Mouse (Mus musculus): ENCODE data around the gene Ska3. TPM values are rescaled to one million over a fixed set of nuclear protein-coding genes. Genes with fewer than 3 reads are reported as not detected.
A peak's percentile ranks its signal among the peaks of the same experiment; 100 is the strongest.

The Ska3 gene
- polyA plus RNA-seq, 1 experiment from 2014 or later = 26.9 TPM

- ATAC-seq (ENCODE audit: insufficient number of reproducible peaks, low FRiP score, low TSS enrichment, low read depth) = no peak
- WGBS = 92% methylated on average over 3 of the region's 3 CpGs
- H3K4me1 ChIP-seq = no peaks in the 10 kb centered on the region
- H3K4me2 ChIP-seq = no peak overlapping the region
- H3K9me3 ChIP-seq = no peaks in the 10 kb centered on the region
- no peak overlapping the region for H3K9ac ChIP-seq
- H3K36me3 ChIP-seq = peaks cover 41% of the 10 kb centered on the region
- no peak overlapping the region for H3K27ac ChIP-seq
- H3K4me3 ChIP-seq = no peak overlapping the region
- no peaks in the 10 kb centered on the region for H3K27me3 ChIP-seq
These were observed 18.6 kb upstream of the Ska3 start for GRCm38 (mm10) chr14:57844535-57844934.

DNA sequence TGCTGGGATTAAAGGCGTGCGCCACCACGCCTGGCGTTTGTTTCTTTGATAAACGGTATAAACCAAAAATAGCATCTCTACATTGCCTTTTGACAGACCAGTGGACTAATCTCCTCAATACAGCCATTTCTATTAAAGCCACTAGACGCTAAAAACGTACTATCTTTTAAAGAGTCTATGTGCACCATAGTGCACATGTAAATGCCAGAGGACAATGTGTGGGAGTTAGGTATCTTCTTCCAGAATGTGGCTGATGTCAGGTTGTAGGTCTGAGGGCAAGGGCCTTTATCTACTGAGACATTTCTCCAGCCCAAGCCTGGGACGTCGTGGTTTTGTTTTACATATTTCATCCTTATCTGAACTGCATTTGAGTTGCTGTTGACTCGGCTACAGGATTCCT is 9.2 kb upstream of the Ska3 start:
- 93% methylated on average over 10 of the region's 10 CpGs for WGBS
- Histone ChIP-seq H3K27me3 (no peaks in the 10 kb centered on the region), H3K9ac (no peak overlapping the region), H3K9me3 (no peaks in the 10 kb centered on the region), H3K4me3 (no peak overlapping the region), H3K4me2 (no peak overlapping the region), H3K27ac (no peak overlapping the region), H3K36me3 (peaks cover 45% of the 10 kb centered on the region), H3K4me1 (no peaks in the 10 kb centered on the region)
- ATAC-seq (ENCODE audit: insufficient number of reproducible peaks, low FRiP score, low TSS enrichment, low read depth) = no peak

GRCm38 (mm10) chr14:57833526-57833925 is 7.5 kb upstream of the Ska3 start:
- no peak overlapping the region for H3K4me2 ChIP-seq
- peaks cover 38% of the 10 kb centered on the region for H3K36me3 ChIP-seq
- ATAC-seq (ENCODE audit: insufficient number of reproducible peaks, low FRiP score, low TSS enrichment, low read depth) = no peak
- H3K9me3 ChIP-seq = no peaks in the 10 kb centered on the region
- no peak overlapping the region for H3K4me3 ChIP-seq
- H3K4me1 ChIP-seq = no peaks in the 10 kb centered on the region
- no peak overlapping the region for H3K27ac ChIP-seq
- no peak overlapping the region for H3K9ac ChIP-seq
- H3K27me3 ChIP-seq = no peaks in the 10 kb centered on the region
- 85% methylated on average over 2 of the region's 2 CpGs for WGBS

DNA sequence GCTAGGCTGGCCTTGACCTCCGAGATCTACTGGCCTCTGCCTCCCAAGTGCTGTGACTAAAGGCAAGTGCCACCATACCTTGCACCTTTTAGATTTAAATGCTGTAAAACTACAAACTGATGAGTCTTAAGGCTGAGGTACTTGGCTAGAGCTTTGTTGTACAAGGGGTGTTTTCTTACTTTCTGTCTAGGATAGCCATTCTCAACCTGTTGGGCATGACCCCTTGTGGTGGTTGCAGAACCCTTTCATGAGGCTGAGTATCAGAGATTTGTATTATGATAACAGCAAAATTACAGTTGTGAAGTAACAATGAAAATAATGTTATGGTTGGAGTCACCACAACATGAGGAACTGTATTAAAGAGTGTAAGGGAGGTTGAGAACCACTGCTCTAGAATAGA is 1.3 kb upstream of the Ska3 start:
- no peak for ATAC-seq (ENCODE audit: insufficient number of reproducible peaks, low FRiP score, low TSS enrichment, low read depth)
- WGBS = 64% methylated on average over 1 of the region's 1 CpGs
- H3K4me1 ChIP-seq = peaks cover 14% of the 10 kb centered on the region
- H3K9ac ChIP-seq = 0 out of 2 replicates have a peak overlapping the region, but pooled peaks have one; percentile 93
- H3K27ac ChIP-seq = peak overlapping the region; percentile 95; the same call in 1 of the 2 replicates
- H3K4me2 ChIP-seq = peak overlapping the region; percentile 81
- no peaks in the 10 kb centered on the region for H3K27me3 ChIP-seq
- H3K36me3 ChIP-seq = 0 out of 2 replicates have a peak, but pooled peaks cover 8% of the 10 kb centered on the region
- H3K9me3 ChIP-seq = no peaks in the 10 kb centered on the region
- H3K4me3 ChIP-seq = peak overlapping the region; percentile 92

DNA sequence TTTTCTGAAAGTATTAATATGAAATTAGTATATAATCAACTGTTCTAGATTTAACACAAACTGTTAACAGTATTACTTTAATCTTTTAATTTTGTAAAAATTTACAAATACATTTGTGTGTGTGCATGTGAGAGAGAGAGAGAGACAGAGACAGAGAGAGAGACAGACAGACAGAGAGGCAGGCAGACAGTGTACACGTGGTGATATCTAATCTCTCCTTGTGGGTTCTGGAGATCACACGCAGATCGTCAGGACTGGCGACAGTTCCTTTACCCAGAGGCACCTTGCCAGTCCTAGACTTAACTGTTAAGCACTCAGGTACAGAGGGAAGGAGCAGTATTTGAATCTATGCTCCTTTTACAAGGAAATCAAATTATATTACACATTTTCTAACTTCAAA is 5.1 kb downstream of the Ska3 start:
- Histone ChIP-seq H3K9me3 (no peaks in the 10 kb centered on the region), H3K4me3 (no peak overlapping the region), H3K27me3 (no peaks in the 10 kb centered on the region), H3K4me1 (0 out of 2 replicates have a peak, but pooled peaks cover 5% of the 10 kb centered on the region), H3K36me3 (peaks cover 44% of the 10 kb centered on the region), H3K27ac (no peak overlapping the region), H3K4me2 (no peak overlapping the region), H3K9ac (no peak overlapping the region)
- 89% methylated on average over 4 of the region's 4 CpGs for WGBS
- no peak for ATAC-seq (ENCODE audit: insufficient number of reproducible peaks, low FRiP score, low TSS enrichment, low read depth)

- WGBS = 94% methylated on average over 5 of the region's 5 CpGs
- Histone ChIP-seq H3K4me2 (no peak overlapping the region), H3K9me3 (no peaks in the 10 kb centered on the region), H3K27me3 (no peaks in the 10 kb centered on the region), H3K4me1 (no peaks in the 10 kb centered on the region), H3K4me3 (no peak overlapping the region), H3K36me3 (peaks cover 70% of the 10 kb centered on the region), H3K9ac (no peak overlapping the region), H3K27ac (no peak overlapping the region)
- no peak for ATAC-seq (ENCODE audit: insufficient number of reproducible peaks, low FRiP score, low TSS enrichment, low read depth)
These were observed 14.1 kb downstream of the Ska3 start for GRCm38 (mm10) chr14:57811844-57812243.

DNA sequence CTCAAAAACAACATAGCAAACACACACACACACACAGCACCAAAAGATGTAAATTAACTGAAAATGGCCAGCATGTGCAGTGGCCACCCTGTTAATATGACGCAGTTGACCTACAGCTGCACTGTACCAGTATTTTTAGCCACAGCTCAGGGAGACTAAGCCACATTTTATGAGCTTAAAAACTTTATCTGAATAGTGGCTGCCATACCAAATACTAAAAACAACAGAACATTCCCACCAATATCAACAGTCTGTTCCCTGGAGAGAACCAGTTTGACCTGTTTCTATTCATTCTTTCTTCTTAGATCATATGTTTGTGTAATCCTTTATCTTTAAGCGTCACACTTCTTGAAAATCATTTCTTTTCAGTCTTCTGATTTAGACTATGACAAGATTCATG is 15.1 kb downstream of the Ska3 start:
- WGBS = 83% methylated on average over 2 of the region's 2 CpGs
- peaks cover 72% of the 10 kb centered on the region for H3K36me3 ChIP-seq

DNA sequence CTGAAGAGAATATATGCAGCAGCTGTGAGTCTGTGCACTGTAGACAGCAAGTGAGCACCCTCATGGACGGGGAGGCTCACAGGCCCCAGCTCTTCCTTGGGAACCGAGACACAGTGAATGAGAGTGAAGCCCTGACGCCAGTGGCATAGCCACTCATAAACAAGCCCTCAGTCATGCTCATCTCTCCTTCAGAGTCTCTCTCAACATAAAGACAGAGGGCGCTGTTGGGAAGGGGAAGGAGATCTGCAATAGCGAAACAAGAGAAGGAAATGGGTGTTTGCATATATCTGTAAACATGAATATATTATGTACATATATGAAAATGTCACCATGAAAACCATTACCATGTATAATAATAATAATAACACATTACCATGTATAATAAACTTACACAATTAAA is 17.4 kb downstream of the Ska3 start:
- no peaks in the 10 kb centered on the region for H3K4me1 ChIP-seq
- H3K4me2 ChIP-seq = no peak overlapping the region
- no peak overlapping the region for H3K27ac ChIP-seq
- H3K4me3 ChIP-seq = no peak overlapping the region
- no peak overlapping the region for H3K9ac ChIP-seq
- no peak for ATAC-seq (ENCODE audit: insufficient number of reproducible peaks, low FRiP score, low TSS enrichment, low read depth)
- 79% methylated on average over 5 of the region's 5 CpGs for WGBS
- H3K36me3 ChIP-seq = peaks cover 83% of the 10 kb centered on the region
- H3K27me3 ChIP-seq = no peaks in the 10 kb centered on the region
- H3K9me3 ChIP-seq = no peaks in the 10 kb centered on the region

More for the DNA sequence above, 15.1 kb downstream of the Ska3 start:
- Histone ChIP-seq H3K27me3 (no peaks in the 10 kb centered on the region), H3K4me1 (no peaks in the 10 kb centered on the region), H3K4me3 (no peak overlapping the region), H3K9ac (no peak overlapping the region), H3K27ac (peak overlapping the region; percentile 43; the same call in 1 of the 2 replicates), H3K4me2 (no peak overlapping the region), H3K9me3 (no peaks in the 10 kb centered on the region)
- ATAC-seq (ENCODE audit: insufficient number of reproducible peaks, low FRiP score, low TSS enrichment, low read depth) = no peak

GRCm38 (mm10) chr14:57803731-57804130 is 22.3 kb downstream of the Ska3 start:
- H3K9me3 ChIP-seq = no peaks in the 10 kb centered on the region
- no peaks in the 10 kb centered on the region for H3K27me3 ChIP-seq
- H3K4me1 ChIP-seq = peaks cover 12% of the 10 kb centered on the region; the same call in 1 of the 2 replicates
- WGBS = 87% methylated on average over 4 of the region's 4 CpGs
- no peak overlapping the region for H3K9ac ChIP-seq
- no peak overlapping the region for H3K4me2 ChIP-seq
- no peak overlapping the region for H3K4me3 ChIP-seq
- H3K27ac ChIP-seq = no peak overlapping the region
- ATAC-seq (ENCODE audit: insufficient number of reproducible peaks, low FRiP score, low TSS enrichment, low read depth) = no peak
- H3K36me3 ChIP-seq = peaks cover 62% of the 10 kb centered on the region

- WGBS = under 1% methylated on average over 99 of the region's 99 CpGs
- H3K9me3 ChIP-seq = no peaks in the 10 kb centered on the region
- ATAC-seq (ENCODE audit: insufficient number of reproducible peaks, low FRiP score, low TSS enrichment, low read depth) = peak; percentile 94
- no peaks in the 10 kb centered on the region for H3K27me3 ChIP-seq
- H3K4me3 ChIP-seq = peak within 1 kb of the TSS; percentile 69
- H3K36me3 ChIP-seq = peaks cover 17% of the 10 kb centered on the region
- H3K4me1 ChIP-seq = peaks cover 12% of the 10 kb centered on the region; the same call in 1 of the 2 replicates
- peak within 1 kb of the TSS; percentile 80 for H3K27ac ChIP-seq
- H3K4me2 ChIP-seq = peak within 1 kb of the TSS; percentile 71
- H3K9ac ChIP-seq = peak within 1 kb of the TSS; percentile 64
These were observed 27.7 kb downstream of the Ska3 start, which contains the start of gene Sap18 for GRCm38 (mm10) chr14:57797991-57798931. TSS of gene Sap18 (plus strand) at chr14:57798180.

DNA sequence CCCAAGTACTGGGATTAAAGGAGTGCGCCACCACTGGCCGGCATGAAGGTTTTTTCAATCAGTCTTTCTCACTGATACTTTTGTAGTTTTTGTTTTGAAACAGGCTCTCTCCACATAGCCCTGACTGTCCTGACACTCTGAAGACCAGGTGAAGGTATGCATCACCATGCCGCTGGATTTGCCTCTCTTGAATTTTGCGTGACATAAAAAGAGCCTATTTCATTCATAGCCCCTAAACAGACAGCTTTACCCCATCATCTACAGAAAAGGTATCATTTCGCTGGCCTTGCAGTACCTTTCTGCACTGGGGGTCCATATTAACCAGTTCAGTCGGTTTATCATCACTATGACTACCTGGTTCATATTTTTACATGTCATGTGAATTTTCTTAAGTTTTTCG is 28.4 kb downstream of the Ska3 start:
- no peaks in the 10 kb centered on the region for H3K27me3 ChIP-seq
- H3K36me3 ChIP-seq = peaks cover 10% of the 10 kb centered on the region
- peak overlapping the region; percentile 80 for H3K27ac ChIP-seq
- H3K9me3 ChIP-seq = no peaks in the 10 kb centered on the region
- H3K4me3 ChIP-seq = peak overlapping the region; percentile 69
- 13% methylated on average over 7 of the region's 7 CpGs for WGBS
- H3K4me2 ChIP-seq = peak overlapping the region; percentile 54
- H3K4me1 ChIP-seq = peaks cover 12% of the 10 kb centered on the region; the same call in 1 of the 2 replicates
- ATAC-seq (ENCODE audit: insufficient number of reproducible peaks, low FRiP score, low TSS enrichment, low read depth) = peak; percentile 35; the same call in 1 of the 2 replicates
- H3K9ac ChIP-seq = peak overlapping the region; percentile 35; the same call in 1 of the 2 replicates

- Histone ChIP-seq H3K4me2 (no peak overlapping the region), H3K9ac (no peak overlapping the region), H3K9me3 (no peaks in the 10 kb centered on the region), H3K36me3 (no peaks in the 10 kb centered on the region), H3K4me1 (no peaks in the 10 kb centered on the region), H3K27me3 (no peaks in the 10 kb centered on the region), H3K27ac (no peak overlapping the region), H3K4me3 (no peak overlapping the region)
- 77% methylated on average over 4 of the region's 4 CpGs for WGBS
- ATAC-seq (ENCODE audit: insufficient number of reproducible peaks, low FRiP score, low TSS enrichment, low read depth) = no peak
These were observed 34.8 kb downstream of the Ska3 start for GRCm38 (mm10) chr14:57791171-57791570.
